ENCODE assay signal across 40 mouse cellular contexts in genomic region chr4:109547306-109547705, GRCm38 (mm10). TPM values are rescaled to one million over a fixed set of nuclear protein-coding genes. Genes with fewer than 3 reads are reported as not detected.
DNase-seq lines count a peak whose midpoint lies in the region; ATAC-seq and TF ChIP-seq lines count a peak whose summit lies in the region.
"Had no signal": no experiment of that assay in that cellular context is flagged by ENCODE, and none has a peak within 500 bp of the region (broad histone marks: within the 10 kb centered on the region; RNA-seq: fewer than 3 reads in every experiment).

No protein-coding gene starts in this region.

- TF ChIP-seq POLR2A in MEL (IDR thresholded peaks at IDR 0.05; ENCODE audit: control insufficient read depth in 1 of 2, insufficient read depth in 1 of 2, low read depth in 1 of 2, low read length in 2 of 2, poor library complexity in 1 of 2): no peak

- H3K4me2 ChIP-seq in forebrain, embryonic 11.5 days (ENCODE audit: low read depth, low read length, severe bottlenecking): no peak overlapping the region
- H3K4me2 ChIP-seq in stomach, postnatal 0 days (replicated peaks; ENCODE audit: low read depth): no peak overlapping the region
- H3K4me2 ChIP-seq: heart, embryonic 13.5 days; hindbrain, embryonic 14.5 days; limb, embryonic 15.5 days; liver, embryonic 15.5 days; lung, embryonic 14.5 days; midbrain, embryonic 11.5 days had no signal

- no peak overlapping the region for H3K9ac ChIP-seq in MEL (ENCODE audit: control insufficient read depth, low read depth, low read length, poor library complexity, severe bottlenecking)
- no peak overlapping the region for H3K9ac ChIP-seq in forebrain, embryonic 11.5 days (ENCODE audit: low read length)
- H3K9ac ChIP-seq in stomach, postnatal 0 days (ENCODE audit: low read length): no peak overlapping the region
- H3K9ac ChIP-seq: heart, embryonic 13.5 days; hindbrain, embryonic 14.5 days; limb, embryonic 15.5 days; liver, embryonic 15.5 days; lung, embryonic 14.5 days had no signal

- ATAC-seq in erythroid progenitor cell, adult 5-6 weeks (replicated peaks; ENCODE audit: low FRiP score, poor library complexity, severe bottlenecking): 0 out of 2 replicates have a peak, but pooled peaks have one; percentile 30
- peak; percentile 44; the same call in 1 of the 2 replicates for ATAC-seq in megakaryocyte-erythroid progenitor cell, adult 5-6 weeks (replicated peaks; ENCODE audit: low FRiP score, low TSS enrichment, poor library complexity, severe bottlenecking)
- no peak for ATAC-seq in forebrain, embryonic 11.5 days (replicated peaks; ENCODE audit: low FRiP score)
- ATAC-seq in stomach, postnatal 0 days (ENCODE audit: low FRiP score, low TSS enrichment): no peak
- ATAC-seq: forebrain, embryonic 14.5 days; intestine, postnatal 0 days; Patski had no signal

- H3K4me1 ChIP-seq in MEL (ENCODE audit: control insufficient read depth in 1 of 2, insufficient read depth in 2 of 2, low read length in 2 of 2): no peaks in the 10 kb centered on the region
- no peaks in the 10 kb centered on the region for H3K4me1 ChIP-seq in forebrain, embryonic 11.5 days (replicated peaks; ENCODE audit: control insufficient read depth, insufficient read depth, low read length)
- 0 out of 2 replicates have a peak, but pooled peaks cover 2% of the 10 kb centered on the region for H3K4me1 ChIP-seq in stomach, postnatal 0 days (replicated peaks; ENCODE audit: control insufficient read depth, insufficient read depth)
- H3K4me1 ChIP-seq: heart, embryonic 13.5 days; limb, embryonic 15.5 days; liver, embryonic 15.5 days had no signal

- no peak overlapping the region for H3K4me3 ChIP-seq in MEL (ENCODE audit: control insufficient read depth in 1 of 2, insufficient read depth in 1 of 2, low read depth in 2 of 2, low read length in 2 of 2)
- H3K4me3 ChIP-seq in forebrain, embryonic 11.5 days (ENCODE audit: low read depth, low read length): no peak overlapping the region
- no peak overlapping the region for H3K4me3 ChIP-seq in stomach, postnatal 0 days (ENCODE audit: low read depth, low read length)
- H3K4me3 ChIP-seq: heart, embryonic 13.5 days; limb, embryonic 15.5 days; liver, embryonic 15.5 days had no signal

- DNase-seq in 416B (ENCODE audit: low read depth) (peak; percentile 9), MEL (ENCODE audit: low read depth, low spot score) (peak; percentile 35)
- no peak for DNase-seq in gastrocnemius, adult 8-10 months (ENCODE audit: low spot score in 2 of 2)
- no peak for DNase-seq in forebrain, embryonic 11.5 days (ENCODE audit: low spot score)
- no peak for DNase-seq in stomach, postnatal 0 days (ENCODE audit: low spot score)
- DNase-seq: adrenal gland, postnatal 25 days; B cell, adult 2 months; cerebellum, adult 18-20 months; cerebellum, postnatal 10 days; gastrocnemius, postnatal 36 days; heart, postnatal 10 days; kidney, adult 9 months; kidney, postnatal 10 days; layer of hippocampus, postnatal 36 days; left cerebral cortex, postnatal 4 days; lung, embryonic 14.5 days; retina, postnatal 1 day; right cerebral cortex, postnatal 14 days; thymus, postnatal 14 days had no signal

- TF ChIP-seq EP300 in MEL (IDR thresholded peaks at IDR 0.05; ENCODE audit: low read depth in 1 of 2, low read length in 2 of 2): no peak
- no peak for TF ChIP-seq EP300 in stomach, postnatal 0 days (optimal IDR thresholded peaks at IDR 0.05)

- H3K9me3 ChIP-seq in MEL (replicated peaks; ENCODE audit: insufficient read depth, low read length): no peaks in the 10 kb centered on the region
- no peaks in the 10 kb centered on the region for H3K9me3 ChIP-seq in forebrain, embryonic 11.5 days (ENCODE audit: control insufficient read depth, low read length)
- no peaks in the 10 kb centered on the region for H3K9me3 ChIP-seq in stomach, postnatal 0 days (ENCODE audit: control insufficient read depth, low read length)
- H3K9me3 ChIP-seq: heart, embryonic 13.5 days; limb, embryonic 15.5 days; liver, embryonic 15.5 days had no signal

- no peak for TF ChIP-seq RAD21 in MEL (IDR thresholded peaks at IDR 0.05; ENCODE audit: low read depth, low read length)

- H3K79me2 ChIP-seq in MEL (ENCODE audit: control insufficient read depth, insufficient read depth, low read length, poor library complexity): no peaks in the 10 kb centered on the region

- TF ChIP-seq CTCF in MEL (IDR thresholded peaks at IDR 0.05 in 2 of 3, conservative IDR thresholded peaks at IDR 0.05 in 1 of 3; ENCODE audit: control insufficient read depth in 1 of 3, insufficient read depth in 1 of 3, low read depth in 2 of 3, low read length in 3 of 3, poor library complexity in 1 of 3, severe bottlenecking in 1 of 3): no peak
- no peak for TF ChIP-seq CTCF in stomach, postnatal 0 days (IDR thresholded peaks at IDR 0.05; ENCODE audit: low read depth)

- peaks cover 0 to 4% of the 10 kb centered on the region in 2 experiments; a peak in 3 of 4 replicates for H3K27me3 ChIP-seq in MEL (ENCODE audit: control insufficient read depth in 1 of 2, insufficient read depth in 2 of 2, low read length in 2 of 2)
- H3K27me3 ChIP-seq in forebrain, embryonic 11.5 days (ENCODE audit: control insufficient read depth, insufficient read depth, low read length): no peaks in the 10 kb centered on the region
- H3K27me3 ChIP-seq in stomach, postnatal 0 days (ENCODE audit: control insufficient read depth, insufficient read depth, low read length): no peaks in the 10 kb centered on the region
- H3K27me3 ChIP-seq: heart, embryonic 13.5 days; limb, embryonic 15.5 days; liver, embryonic 15.5 days; Patski had no signal

- 33% methylated on average over 2 of the region's 2 CpGs for WGBS in forebrain, embryonic 11.5 days
- WGBS in stomach, postnatal 0 days: 31% methylated on average over 2 of the region's 2 CpGs

- no peak overlapping the region for H3K27ac ChIP-seq in MEL (ENCODE audit: control insufficient read depth, low read depth, low read length)
- no peak overlapping the region for H3K27ac ChIP-seq in forebrain, embryonic 11.5 days (ENCODE audit: low read depth, low read length)
- H3K27ac ChIP-seq in stomach, postnatal 0 days (replicated peaks): no peak overlapping the region
- H3K27ac ChIP-seq: heart, embryonic 13.5 days; hindbrain, embryonic 14.5 days; limb, embryonic 15.5 days; liver, embryonic 15.5 days had no signal

- H3K36me3 ChIP-seq in MEL (ENCODE audit: control insufficient read depth in 1 of 2, insufficient read depth in 2 of 2, low read length in 2 of 2): no peaks in the 10 kb centered on the region
- H3K36me3 ChIP-seq in forebrain, embryonic 11.5 days (ENCODE audit: control insufficient read depth, insufficient read depth, low read length): no peaks in the 10 kb centered on the region
- no peaks in the 10 kb centered on the region for H3K36me3 ChIP-seq in stomach, postnatal 0 days (ENCODE audit: control insufficient read depth, insufficient read depth, low read length)
- H3K36me3 ChIP-seq: heart, embryonic 13.5 days; limb, embryonic 15.5 days; liver, embryonic 15.5 days had no signal

TF ChIP-seq in MEL, 35 proteins besides CTCF, POLR2A, EP300 and RAD21:
- no peak for TF ChIP-seq HCFC1 (IDR thresholded peaks at IDR 0.05; ENCODE audit: low read depth, low read length)
- no peak for TF ChIP-seq MAFK (IDR thresholded peaks at IDR 0.05; ENCODE audit: borderline replicate concordance, low read depth, low read length)
- no peak for TF ChIP-seq USF1 (IDR thresholded peaks at IDR 0.05; ENCODE audit: low read depth, low read length)
- TF ChIP-seq E2F4 (IDR thresholded peaks at IDR 0.05; ENCODE audit: borderline replicate concordance, low read depth, low read length): no peak
- no peak for TF ChIP-seq MXI1 (IDR thresholded peaks at IDR 0.05; ENCODE audit: low read depth, low read length)
- no peak for TF ChIP-seq JUND (IDR thresholded peaks at IDR 0.05; ENCODE audit: low read depth, low read length)
TF ChIP-seq in MEL: peak in this region for 0.

RNA-seq across cellular contexts. Expression of gene 4930522H14Rik, which starts 16.2 kb away (rescaled TPM):
- not detected in 2 replicates for total RNA-seq in MEL (2012; rRNA removed)
- polyA plus RNA-seq in MEL (2012; ENCODE audit: insufficient read depth in 1 of 2, insufficient read length in 2 of 2, low read depth in 1 of 2, low replicate concordance in 2 of 2, missing spikeins in 1 of 2): not detected
- total RNA-seq in erythroid progenitor cell, adult 5-6 weeks (2015; ENCODE audit: low replicate concordance): not detected in 2 replicates
- total RNA-seq in erythroid progenitor cell, adult 5-6 weeks (2017; ENCODE audit: low replicate concordance): not detected in 2 replicates
- not detected in 2 replicates for total RNA-seq in megakaryocyte-erythroid progenitor cell, adult 5-6 weeks (2014; fragmentation: Nextera tagmentation)
- total RNA-seq in megakaryocyte-erythroid progenitor cell, adult 5-6 weeks (2017): not detected in 2 replicates
- not detected for total RNA-seq in gastrocnemius, adult 8-10 months (2022)
- not detected in 2 replicates for polyA plus RNA-seq in forebrain, embryonic 11.5 days (2014; fragmentation: Nextera tagmentation; extraction: Ambion mirVana)
- not detected in 2 replicates for polyA plus RNA-seq in stomach, postnatal 0 days (2015; fragmentation: Nextera tagmentation; extraction: Ambion mirVana)
- total RNA-seq: adrenal gland, postnatal 25 days; ES-E14; gastrocnemius, adult 18-20 months; gastrocnemius, postnatal 36 days; heart, adult 8-10 months; heart, postnatal 10 days; hematopoietic stem cell, adult 5-6 weeks; layer of hippocampus, postnatal 36 days; left cerebral cortex, postnatal 4 days had no signal
- polyA plus RNA-seq: cortical plate, adult 2 months; embryonic facial prominence, embryonic 14.5 days; forebrain, embryonic 14.5 days; heart, embryonic 13.5 days; hindbrain, embryonic 14.5 days; intestine, postnatal 0 days; large intestine, adult 2 months; limb, embryonic 15.5 days; liver, embryonic 15.5 days; lung, embryonic 14.5 days; midbrain, embryonic 11.5 days; neural tube, embryonic 14.5 days; Patski; small intestine, adult 2 months; stomach, embryonic 14.5 days; urinary bladder, adult 2 months had no signal

Comparison
In these comparisons a context has a peak if more than half of its experiments do, and no peak if none do; other contexts are left out.
1. DNase-seq: peak in 416B (single experiment) and MEL (single experiment); none in gastrocnemius, adult 8-10 months (0 of 2), forebrain, embryonic 11.5 days (single experiment) and stomach, postnatal 0 days (single experiment).
2. ATAC-seq: peak in erythroid progenitor cell, adult 5-6 weeks (single experiment) and megakaryocyte-erythroid progenitor cell, adult 5-6 weeks (single experiment); none in forebrain, embryonic 11.5 days (single experiment) and stomach, postnatal 0 days (single experiment).